Mouse (Mus musculus) heart, embryonic 12.5 days (tissue): ENCODE data around the gene Nckap5. TPM values are rescaled to one million over a fixed set of nuclear protein-coding genes. Genes with fewer than 3 reads are reported as not detected.

Experiments used
- ATAC-seq: fragments of 200-750 bp; cut with Nextera tagmentation; 2 replicates; pipeline ENCODE4 v1.8.0; 2017; ENCODE audit warnings: moderate TSS enrichment, moderate library complexity; ENCODE audit not compliant: insufficient number of reproducible peaks, low FRiP score
- H3K27ac ChIP-seq: fragments of 300-500 bp; sonication (generic); 2 replicates; pipeline ENCODE4 v1.5.1; 2016; ENCODE audit warnings: mild to moderate bottlenecking, moderate library complexity; ENCODE audit not compliant: poor library complexity, severe bottlenecking
- H3K27me3 ChIP-seq: fragments of 300-500 bp; sonication (generic); replicated peaks from 2 replicates; pipeline ENCODE4 v1.6.1; 2016; ENCODE audit warnings: mild to moderate bottlenecking, moderate library complexity
- H3K36me3 ChIP-seq: fragments of 300-500 bp; sonication (generic); 2 replicates; pipeline ENCODE4 v1.6.1; 2016; ENCODE audit warnings: mild to moderate bottlenecking, moderate library complexity
- H3K4me1 ChIP-seq: fragments of 300-500 bp; sonication (generic); replicated peaks from 2 replicates; pipeline ENCODE4 v1.6.1; 2016; ENCODE audit warnings: mild to moderate bottlenecking
- H3K4me2 ChIP-seq: fragments of 300-500 bp; sonication (generic); 2 replicates; pipeline ENCODE4 v1.6.1; 2016; ENCODE audit warnings: mild to moderate bottlenecking, moderate library complexity
- H3K4me3 ChIP-seq: fragments of 300-500 bp; sonication (generic); 2 replicates; pipeline ENCODE4 v1.5.1; 2016; ENCODE audit warnings: mild to moderate bottlenecking
- H3K9ac ChIP-seq: fragments of 300-500 bp; sonication (generic); 2 replicates; pipeline ENCODE4 v1.6.1; 2016; ENCODE audit warnings: mild to moderate bottlenecking, moderate library complexity
- H3K9me3 ChIP-seq: fragments of 300-500 bp; sonication (generic); replicated peaks from 2 replicates; pipeline ENCODE4 v1.6.1; 2016; ENCODE audit warnings: mild to moderate bottlenecking, moderate library complexity
- WGBS: fragments of 180-500 bp; shearing (Covaris S2); methylation state at CpG from one replicate; pipeline ENCODE4 v1.1.7; 2016; 5-methylcytosine and 5-hydroxymethylcytosine counted together
- polyA plus RNA-seq: library from polyadenylated mRNA; unstranded; fragments of >200 nt; fragmentation: Nextera tagmentation; extraction: Ambion mirVana; gene quantifications from 2 replicates; pipeline ENCODE4 v1.2.1, GENCODE M21; 2016

The Nckap5 gene
- polyA plus RNA-seq, 1 experiment from 2014 or later = 3.8 TPM

DNA sequence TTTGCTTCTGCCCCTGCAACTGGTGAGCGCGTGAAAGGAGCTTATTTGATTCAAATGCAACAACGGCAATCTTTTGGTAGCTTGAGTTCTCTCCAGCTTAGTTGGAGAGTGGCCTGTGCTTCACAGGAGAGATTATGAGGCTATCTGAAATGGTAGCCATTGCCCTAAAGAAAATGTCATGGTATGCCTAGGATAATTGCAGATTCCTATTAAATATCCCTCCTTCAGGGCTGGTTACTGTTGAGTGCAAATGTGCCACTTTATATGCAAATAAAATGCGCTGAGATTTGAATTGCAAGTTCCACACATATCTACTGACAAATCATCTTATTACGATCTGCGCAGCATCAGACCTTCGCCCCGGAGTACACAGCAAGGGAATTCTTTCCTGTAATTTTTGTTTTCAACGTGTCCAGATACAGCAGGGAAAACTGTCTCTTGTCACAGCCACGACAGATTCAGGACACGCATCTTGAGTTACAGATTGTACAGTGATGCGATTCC, 272.8 kb downstream of the Nckap5 start:
- no peaks in the 10 kb centered on the region for H3K4me1 ChIP-seq
- no peak overlapping the region for H3K9ac ChIP-seq
- H3K4me3 ChIP-seq = no peak overlapping the region
- no peak for ATAC-seq
- WGBS = 87% methylated on average over 12 of the region's 12 CpGs
- H3K4me2 ChIP-seq = no peak overlapping the region
- no peak overlapping the region for H3K27ac ChIP-seq
- no peaks in the 10 kb centered on the region for H3K36me3 ChIP-seq
- no peaks in the 10 kb centered on the region for H3K9me3 ChIP-seq
- no peaks in the 10 kb centered on the region for H3K27me3 ChIP-seq

DNA sequence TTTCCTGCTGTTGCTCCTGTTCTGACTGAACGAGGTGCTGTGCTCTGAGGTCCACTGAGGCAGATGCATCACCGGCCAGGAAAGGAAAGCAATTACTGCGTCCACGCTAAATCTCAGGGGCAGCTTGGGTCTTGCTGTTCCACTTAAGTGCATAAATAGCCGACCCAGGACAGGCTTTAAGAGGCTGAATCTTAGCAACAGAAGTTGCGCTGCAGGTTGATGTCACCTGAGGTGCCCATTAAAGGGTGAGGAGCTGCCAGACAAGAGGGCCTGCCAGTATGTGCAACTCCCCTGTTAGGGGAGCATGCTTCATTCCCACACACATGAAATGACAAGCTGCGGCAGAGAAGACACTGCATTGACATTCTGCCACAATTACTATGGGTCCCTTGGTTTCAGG, 282.6 kb downstream of the Nckap5 start:
- 82% methylated on average over 7 of the region's 7 CpGs for WGBS
- H3K4me3 ChIP-seq = no peak overlapping the region

DNA sequence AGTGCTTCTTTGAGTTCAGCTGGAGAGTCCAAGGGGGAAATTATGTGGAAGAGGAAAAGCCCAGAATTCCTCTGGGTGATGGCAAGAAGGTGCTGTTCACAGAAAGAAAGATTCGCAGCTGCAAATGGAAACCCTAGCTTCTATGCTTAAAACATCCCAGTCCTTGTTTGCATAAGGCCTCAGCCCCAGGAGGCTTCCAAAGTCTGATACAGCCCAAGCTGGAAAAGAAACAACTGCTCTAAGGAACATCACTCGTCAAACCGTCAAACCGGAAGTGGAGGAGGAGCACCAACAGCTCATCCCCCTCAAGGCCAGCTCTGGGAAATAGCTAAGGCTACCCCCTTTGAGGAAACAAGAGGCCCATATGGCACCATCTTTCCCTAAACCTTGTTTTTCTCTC, 286.1 kb downstream of the Nckap5 start:
- Histone ChIP-seq H3K4me3 (no peak overlapping the region), H3K27ac (no peak overlapping the region), H3K36me3 (no peaks in the 10 kb centered on the region), H3K9me3 (no peaks in the 10 kb centered on the region), H3K9ac (no peak overlapping the region), H3K4me1 (no peaks in the 10 kb centered on the region), H3K27me3 (no peaks in the 10 kb centered on the region), H3K4me2 (no peak overlapping the region)
- 48% methylated on average over 4 of the region's 4 CpGs for WGBS
- no peak for ATAC-seq

More for the DNA sequence above, 282.6 kb downstream of the Nckap5 start:
- Histone ChIP-seq H3K9ac (no peak overlapping the region), H3K4me1 (no peaks in the 10 kb centered on the region), H3K9me3 (no peaks in the 10 kb centered on the region), H3K27me3 (no peaks in the 10 kb centered on the region), H3K27ac (no peak overlapping the region), H3K36me3 (no peaks in the 10 kb centered on the region), H3K4me2 (no peak overlapping the region)
- no peak for ATAC-seq

DNA sequence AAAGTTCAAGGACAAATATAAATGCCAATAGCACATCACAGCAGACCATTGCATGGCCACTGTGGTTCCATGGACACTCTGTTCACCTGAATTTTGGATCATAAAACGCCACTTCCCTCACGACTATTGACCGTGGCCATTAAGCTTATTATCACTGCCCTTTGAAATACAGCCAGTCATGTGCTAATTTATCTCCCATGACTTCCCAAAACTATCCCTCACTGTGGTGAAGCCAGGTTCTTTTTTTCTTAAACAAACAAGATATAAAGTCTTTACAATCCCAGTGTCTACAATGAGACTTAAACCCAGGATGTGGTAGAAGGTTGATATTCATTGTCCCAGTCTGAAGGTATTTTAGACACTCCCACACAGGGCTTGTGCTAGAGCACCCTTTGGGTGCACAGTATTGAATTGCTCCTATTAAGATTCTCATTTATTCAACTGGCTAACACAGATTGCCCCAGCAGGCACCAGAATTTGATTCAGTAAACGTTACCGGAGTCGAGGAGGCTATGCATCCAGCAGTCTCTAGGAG, 293.3 kb downstream of the Nckap5 start:
- Histone ChIP-seq H3K36me3 (no peaks in the 10 kb centered on the region), H3K9me3 (no peaks in the 10 kb centered on the region), H3K4me1 (no peaks in the 10 kb centered on the region), H3K4me2 (no peak overlapping the region), H3K27me3 (no peaks in the 10 kb centered on the region), H3K27ac (no peak overlapping the region), H3K4me3 (no peak overlapping the region), H3K9ac (no peak overlapping the region)
- ATAC-seq = no peak
- WGBS = 75% methylated on average over 6 of the region's 6 CpGs

DNA sequence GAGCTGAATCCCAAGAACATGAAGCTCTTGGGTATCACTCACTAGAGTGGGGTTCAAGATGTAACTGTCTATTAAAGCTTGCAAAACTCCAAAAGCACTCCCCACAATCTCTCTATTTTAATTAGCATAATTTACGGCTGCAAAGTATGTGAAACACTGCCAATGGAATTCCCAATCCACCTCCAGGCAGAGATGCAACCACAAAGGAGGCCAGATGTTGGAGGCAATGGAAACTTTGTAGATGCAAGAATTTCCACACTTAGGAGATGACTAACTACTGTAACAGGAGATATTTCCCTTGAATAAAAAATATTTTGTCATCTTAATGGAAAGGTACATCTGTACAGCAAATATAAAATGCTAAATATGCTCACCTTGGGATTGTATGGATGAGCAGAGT, 295.1 kb downstream of the Nckap5 start:
- no peak overlapping the region for H3K9ac ChIP-seq
- no peak for ATAC-seq

DNA sequence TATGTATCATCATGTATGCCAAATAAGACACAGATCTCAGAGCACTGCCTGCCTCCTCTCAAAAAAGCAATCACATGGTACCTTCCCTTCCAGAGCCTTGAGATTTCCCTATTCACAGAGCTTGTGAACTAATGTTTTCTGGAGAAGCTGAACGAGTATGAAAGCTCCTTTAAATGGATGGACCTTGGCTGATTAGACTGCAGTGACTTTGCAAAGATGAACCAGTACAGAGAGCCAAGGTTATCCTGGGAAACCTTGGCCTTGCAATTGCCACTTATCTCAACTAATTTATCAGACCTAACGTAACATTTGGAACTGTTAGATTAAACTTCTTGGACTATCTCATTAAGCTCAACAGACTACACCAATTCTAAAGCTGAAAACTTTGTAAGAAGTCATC, 296.6 kb downstream of the Nckap5 start:
- H3K4me3 ChIP-seq = no peak overlapping the region
- 59% methylated on average over 2 of the region's 2 CpGs for WGBS
- H3K36me3 ChIP-seq = no peaks in the 10 kb centered on the region
- no peak overlapping the region for H3K9ac ChIP-seq
- H3K27me3 ChIP-seq = no peaks in the 10 kb centered on the region
- H3K4me1 ChIP-seq = no peaks in the 10 kb centered on the region
- no peak for ATAC-seq
- H3K27ac ChIP-seq = no peak overlapping the region
- H3K9me3 ChIP-seq = no peaks in the 10 kb centered on the region
- no peak overlapping the region for H3K4me2 ChIP-seq

More for the DNA sequence above, 295.1 kb downstream of the Nckap5 start:
- Histone ChIP-seq H3K4me3 (no peak overlapping the region), H3K27ac (no peak overlapping the region), H3K36me3 (no peaks in the 10 kb centered on the region), H3K27me3 (no peaks in the 10 kb centered on the region), H3K4me1 (no peaks in the 10 kb centered on the region), H3K4me2 (no peak overlapping the region), H3K9me3 (no peaks in the 10 kb centered on the region)
- 73% methylated on average over 1 of the region's 1 CpGs for WGBS

DNA sequence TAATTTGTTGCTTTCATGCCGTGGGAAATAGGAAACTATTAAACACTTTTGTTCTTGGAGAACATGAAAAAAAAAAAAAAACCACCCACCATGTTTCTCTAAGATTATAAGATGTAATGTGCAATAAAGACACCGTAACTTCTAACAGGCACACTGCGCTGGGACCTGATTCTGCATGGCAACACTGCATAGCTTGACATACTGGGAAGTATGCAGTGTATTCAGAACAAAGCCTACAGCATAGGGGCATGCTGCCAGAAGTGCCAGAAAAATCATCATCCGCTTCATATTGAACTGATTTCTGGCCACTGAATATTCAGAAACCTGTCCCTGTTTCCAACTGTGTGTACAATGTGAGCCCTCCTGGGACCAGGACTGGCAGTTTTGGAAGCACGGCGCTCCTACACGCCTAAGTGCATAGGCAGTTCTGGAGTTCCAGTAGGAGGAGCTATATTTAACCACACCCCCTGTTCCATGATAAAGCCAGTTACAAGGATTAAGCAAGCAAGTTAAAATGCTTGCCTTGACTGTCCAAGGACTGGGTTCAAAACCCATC, 302.5 kb downstream of the Nckap5 start:
- Histone ChIP-seq H3K9ac (no peak overlapping the region), H3K27ac (no peak overlapping the region), H3K27me3 (no peaks in the 10 kb centered on the region), H3K9me3 (no peaks in the 10 kb centered on the region), H3K4me2 (no peak overlapping the region), H3K4me3 (no peak overlapping the region), H3K36me3 (no peaks in the 10 kb centered on the region), H3K4me1 (no peaks in the 10 kb centered on the region)
- 88% methylated on average over 7 of the region's 7 CpGs for WGBS
- ATAC-seq = no peak

DNA sequence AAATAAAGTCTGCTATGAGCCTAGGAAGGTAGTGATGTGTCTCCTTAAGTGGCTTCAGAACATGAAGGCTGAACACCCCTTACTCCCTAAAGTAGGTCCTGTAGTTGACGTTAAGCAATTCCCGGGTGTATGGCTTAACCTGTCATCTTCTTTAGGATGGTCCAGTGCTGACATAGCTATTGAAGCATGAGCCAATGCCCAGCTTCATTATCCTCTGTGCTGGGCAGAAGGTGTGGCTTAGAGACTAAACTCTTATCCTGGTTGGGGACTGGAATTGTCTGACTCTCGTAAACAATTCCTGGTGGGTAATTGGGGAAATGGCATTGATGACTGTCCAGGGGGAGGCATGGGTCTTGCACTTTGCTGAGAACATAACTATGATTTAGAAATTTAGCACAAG, 312.5 kb downstream of the Nckap5 start:
- Histone ChIP-seq H3K9ac (no peak overlapping the region), H3K9me3 (no peaks in the 10 kb centered on the region), H3K36me3 (no peaks in the 10 kb centered on the region), H3K27ac (no peak overlapping the region), H3K4me2 (no peak overlapping the region), H3K4me3 (no peak overlapping the region), H3K27me3 (no peaks in the 10 kb centered on the region), H3K4me1 (no peaks in the 10 kb centered on the region)
- no peak for ATAC-seq
- WGBS = 74% methylated on average over 3 of the region's 3 CpGs

DNA sequence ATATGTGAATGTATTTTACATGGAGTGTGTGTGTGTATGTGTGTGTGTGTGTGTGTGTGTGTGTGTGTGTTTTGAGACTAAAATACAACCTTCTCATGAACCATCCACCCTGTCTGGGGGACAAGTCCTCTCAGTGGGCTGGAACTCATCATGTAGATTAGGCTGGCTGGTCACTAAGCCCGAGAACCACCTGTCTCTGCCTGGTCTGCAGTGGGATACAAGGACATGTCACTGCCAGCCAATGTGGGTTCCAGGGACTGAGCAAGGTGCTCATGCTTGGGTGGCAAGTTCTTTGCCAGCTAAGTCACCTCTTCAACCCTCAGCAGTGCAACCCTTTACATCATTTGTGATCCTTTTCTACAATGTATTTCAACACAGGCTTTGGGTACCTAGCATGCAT, 313.2 kb downstream of the Nckap5 start:
- no peaks in the 10 kb centered on the region for H3K4me1 ChIP-seq
- H3K4me2 ChIP-seq = no peak overlapping the region
- H3K27ac ChIP-seq = no peak overlapping the region
- H3K9me3 ChIP-seq = no peaks in the 10 kb centered on the region
- no peak for ATAC-seq
- H3K36me3 ChIP-seq = no peaks in the 10 kb centered on the region
- WGBS = 81% methylated on average over 1 of the region's 1 CpGs
- H3K27me3 ChIP-seq = no peaks in the 10 kb centered on the region
- H3K9ac ChIP-seq = no peak overlapping the region
- H3K4me3 ChIP-seq = no peak overlapping the region

DNA sequence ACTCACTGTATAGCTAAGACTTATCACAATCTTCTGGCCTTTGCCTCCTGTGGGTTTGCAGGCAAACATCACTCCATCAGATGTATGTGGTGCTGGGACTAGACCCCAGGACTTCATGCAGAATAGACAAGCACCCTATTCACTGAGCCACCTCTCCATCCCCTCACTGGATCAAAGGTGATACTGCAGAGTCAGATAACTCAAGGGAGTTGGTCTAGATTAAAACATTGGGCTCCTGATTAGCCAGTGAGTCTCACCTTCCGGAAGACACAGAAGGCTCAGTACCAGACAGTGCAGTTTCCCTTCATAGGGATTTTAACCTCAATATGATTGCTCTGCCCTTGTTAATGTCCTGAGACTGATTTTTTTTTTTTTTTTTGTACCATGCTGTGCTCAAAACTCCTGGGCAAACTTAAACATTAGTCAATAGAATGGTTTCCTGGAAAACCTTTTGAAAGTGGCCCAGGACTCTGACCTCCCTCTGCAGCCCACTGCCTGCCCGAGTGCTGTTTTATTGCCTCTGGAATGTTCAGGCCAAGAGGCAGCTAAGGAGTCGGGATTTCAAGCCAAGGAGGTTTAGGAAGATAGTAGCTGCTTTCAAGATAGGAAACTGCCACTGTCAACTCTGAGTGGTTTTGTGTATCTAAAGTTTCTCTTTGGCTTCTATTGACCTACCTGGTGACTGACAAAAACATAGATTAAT, 315.4 kb downstream of the Nckap5 start:
- H3K4me1 ChIP-seq = no peaks in the 10 kb centered on the region
- 33% methylated on average over 3 of the region's 3 CpGs for WGBS
- H3K36me3 ChIP-seq = no peaks in the 10 kb centered on the region
- H3K9me3 ChIP-seq = no peaks in the 10 kb centered on the region
- H3K4me2 ChIP-seq = no peak overlapping the region
- no peaks in the 10 kb centered on the region for H3K27me3 ChIP-seq
- H3K27ac ChIP-seq = no peak overlapping the region
- H3K4me3 ChIP-seq = no peak overlapping the region
- ATAC-seq = no peak
- H3K9ac ChIP-seq = no peak overlapping the region

DNA sequence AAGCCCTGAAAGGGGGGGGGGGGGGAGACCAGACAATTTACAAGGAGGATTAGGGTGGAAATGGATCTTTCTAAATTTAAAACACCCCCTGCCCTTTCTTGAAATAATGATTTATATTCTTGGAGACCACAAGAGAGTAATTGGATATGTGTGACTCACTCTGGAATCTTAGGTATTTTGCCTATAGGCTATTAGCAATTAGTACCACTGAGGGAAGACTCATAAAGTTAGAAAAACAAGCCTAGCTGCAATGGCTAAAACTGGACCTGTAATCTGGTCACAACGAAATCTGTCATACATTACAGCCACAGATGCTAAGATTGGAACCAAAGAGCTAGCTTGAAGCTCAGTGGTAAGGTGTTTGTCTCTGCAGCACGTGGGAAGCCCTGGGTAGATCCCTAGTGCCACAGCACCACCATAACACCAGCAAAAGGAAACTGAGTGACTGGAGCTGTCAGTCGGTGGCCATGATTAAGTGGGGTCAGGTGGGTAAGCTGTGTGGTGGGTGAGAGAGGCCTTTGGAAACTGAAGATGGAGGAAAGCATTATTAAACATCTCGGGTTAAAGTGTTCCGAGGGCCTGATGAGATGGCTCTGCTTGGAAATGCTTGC, 318.7 kb downstream of the Nckap5 start:
- no peak overlapping the region for H3K4me3 ChIP-seq
- H3K27ac ChIP-seq = no peak overlapping the region
- H3K4me2 ChIP-seq = no peak overlapping the region
- no peaks in the 10 kb centered on the region for H3K9me3 ChIP-seq
- ATAC-seq = no peak
- 60% methylated on average over 5 of the region's 5 CpGs for WGBS
- no peaks in the 10 kb centered on the region for H3K36me3 ChIP-seq
- H3K27me3 ChIP-seq = no peaks in the 10 kb centered on the region
- 0 out of 2 replicates have a peak, but pooled peaks cover 6% of the 10 kb centered on the region for H3K4me1 ChIP-seq
- no peak overlapping the region for H3K9ac ChIP-seq
